Mouse (Mus musculus) midbrain, embryonic 10.5 days (tissue): ENCODE measurements around the gene Gm17304. TPM values are rescaled to one million over a fixed set of nuclear protein-coding genes. Genes with fewer than 3 reads are reported as not detected.

ENCODE experiments used
- DNase-seq: peaks from one replicate; pipeline ENCODE4 v3.0.0-alpha.2; 2017; ENCODE audit warnings: low spot score
- H3K27ac ChIP-seq: fragments of 300-500 bp; sonication (generic); replicated peaks from 2 replicates; pipeline ENCODE4 v1.5.1; 2016; ENCODE audit warnings: mild to moderate bottlenecking
- H3K27me3 ChIP-seq: fragments of 300-500 bp; sonication (generic); 2 replicates; pipeline ENCODE4 v1.6.1; 2016; ENCODE audit warnings: low read depth, mild to moderate bottlenecking; ENCODE audit not compliant: poor library complexity, severe bottlenecking
- H3K36me3 ChIP-seq: fragments of 300-500 bp; sonication (generic); 2 replicates; pipeline ENCODE4 v1.6.1; 2016; ENCODE audit warnings: mild to moderate bottlenecking, moderate library complexity
- H3K4me1 ChIP-seq: fragments of 300-500 bp; sonication (generic); 2 replicates; pipeline ENCODE4 v1.6.1; 2016
- H3K4me3 ChIP-seq: fragments of 300-500 bp; sonication (generic); 2 replicates; pipeline ENCODE4 v1.5.1; 2016; ENCODE audit warnings: mild to moderate bottlenecking, moderate library complexity
- H3K9me3 ChIP-seq: fragments of 300-500 bp; sonication (generic); replicated peaks from 2 replicates; pipeline ENCODE4 v1.6.1; 2016; ENCODE audit warnings: mild to moderate bottlenecking
- WGBS: fragments of 180-500 bp; shearing (Covaris S2); methylation state at CpG from one replicate; pipeline ENCODE4 v1.1.7; 2016; 5-methylcytosine and 5-hydroxymethylcytosine counted together
- polyA plus RNA-seq: library from polyadenylated mRNA; unstranded; fragments of >200 nt; fragmentation: Nextera tagmentation; extraction: Ambion mirVana; gene quantifications from 2 replicates; pipeline ENCODE4 v1.2.1, GENCODE M21; 2016

The Gm17304 gene
- polyA plus RNA-seq, 1 experiment from 2014 or later: not detected

- Histone ChIP-seq H3K36me3 (peaks cover 33% of the 10 kb centered on the region), H3K27ac (no peak overlapping the region), H3K9me3 (no peaks in the 10 kb centered on the region), H3K4me3 (no peak overlapping the region), H3K27me3 (no peaks in the 10 kb centered on the region), H3K4me1 (peaks cover 21% of the 10 kb centered on the region)
- no peak for DNase-seq
Measured at GRCm38 (mm10) chr5:106594388-106594787, 14.5 kb upstream of the Gm17304 start.

DNA sequence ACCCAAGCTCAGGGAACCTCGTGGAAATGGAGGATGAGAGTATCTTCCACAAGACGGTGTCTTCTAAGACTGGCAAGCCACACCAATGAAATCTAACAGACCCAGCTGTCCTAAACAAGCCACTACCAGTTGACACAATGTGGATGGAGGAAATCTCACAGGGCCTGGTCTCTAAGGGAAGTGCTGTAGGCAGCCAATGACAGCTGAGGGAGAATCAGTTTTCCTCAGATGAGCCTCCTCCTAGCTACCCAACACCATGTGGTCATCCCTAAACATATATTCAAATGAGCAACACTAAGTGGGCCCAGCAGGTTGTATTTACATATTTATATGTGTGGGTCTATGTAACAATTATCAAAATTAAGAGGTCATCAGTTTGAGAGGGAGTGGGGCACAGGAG, 11.4 kb upstream of the Gm17304 start:
- Histone ChIP-seq H3K36me3 (peaks cover 31% of the 10 kb centered on the region), H3K9me3 (no peaks in the 10 kb centered on the region), H3K4me1 (peaks cover 31% of the 10 kb centered on the region), H3K27me3 (no peaks in the 10 kb centered on the region), H3K27ac (no peak overlapping the region), H3K4me3 (no peak overlapping the region)
- WGBS: 98% methylated on average over 2 of the region's 2 CpGs
- no peak for DNase-seq

DNA sequence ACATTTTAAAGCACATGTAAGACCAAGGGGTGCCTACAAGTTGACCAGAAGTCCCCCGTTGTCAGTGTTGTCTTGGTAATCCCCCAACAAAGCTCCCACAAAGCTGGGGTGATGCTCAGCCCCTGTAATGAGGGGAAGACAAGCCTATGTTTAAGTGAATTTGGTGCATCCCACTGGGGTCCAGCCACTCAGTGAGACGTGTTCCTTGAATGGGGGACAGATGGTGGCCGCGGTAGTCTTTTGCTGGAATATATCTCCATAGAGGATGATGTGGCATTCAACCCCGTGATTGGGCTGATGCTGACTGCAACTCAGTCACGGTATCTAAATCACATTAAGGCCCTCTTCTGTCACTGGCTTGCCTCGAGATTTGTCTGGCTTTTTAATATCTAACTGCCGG, 9.4 kb upstream of the Gm17304 start:
- H3K36me3 ChIP-seq: peaks cover 28% of the 10 kb centered on the region
- peak overlapping the region; percentile 52; the same call in 1 of the 2 replicates for H3K27ac ChIP-seq
- 79% methylated on average over 8 of the region's 8 CpGs for WGBS
- H3K4me1 ChIP-seq: peaks cover 31% of the 10 kb centered on the region
- H3K27me3 ChIP-seq: no peaks in the 10 kb centered on the region
- peak; percentile 26 for DNase-seq
- H3K4me3 ChIP-seq: no peak overlapping the region
- no peaks in the 10 kb centered on the region for H3K9me3 ChIP-seq

DNA sequence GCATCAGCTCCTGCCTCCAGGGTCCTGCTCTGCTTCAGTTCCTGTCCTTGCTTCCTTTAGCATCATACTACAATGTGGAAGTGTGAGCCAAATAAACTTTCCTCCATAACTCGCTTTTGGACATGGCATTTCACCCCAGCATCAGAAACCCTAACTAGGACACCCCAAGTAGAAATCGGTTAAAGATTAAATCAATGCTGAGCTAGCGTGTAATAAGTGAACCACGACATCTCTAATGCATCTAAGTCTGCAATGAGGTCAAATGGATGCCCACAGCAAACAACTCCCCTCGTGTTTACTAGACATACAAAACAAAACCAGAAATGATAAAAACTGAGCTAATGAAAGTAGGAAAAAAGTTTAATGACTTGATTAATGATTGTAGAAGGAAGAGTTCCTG, 4.5 kb upstream of the Gm17304 start:
- H3K36me3 ChIP-seq: peaks cover 29% of the 10 kb centered on the region
- no peak overlapping the region for H3K4me3 ChIP-seq
- peaks cover 10% of the 10 kb centered on the region; the same call in 1 of the 2 replicates for H3K4me1 ChIP-seq
- H3K9me3 ChIP-seq: no peaks in the 10 kb centered on the region
- H3K27ac ChIP-seq: no peak overlapping the region
- no peaks in the 10 kb centered on the region for H3K27me3 ChIP-seq
- DNase-seq: no peak
- 93% methylated on average over 5 of the region's 5 CpGs for WGBS

DNA sequence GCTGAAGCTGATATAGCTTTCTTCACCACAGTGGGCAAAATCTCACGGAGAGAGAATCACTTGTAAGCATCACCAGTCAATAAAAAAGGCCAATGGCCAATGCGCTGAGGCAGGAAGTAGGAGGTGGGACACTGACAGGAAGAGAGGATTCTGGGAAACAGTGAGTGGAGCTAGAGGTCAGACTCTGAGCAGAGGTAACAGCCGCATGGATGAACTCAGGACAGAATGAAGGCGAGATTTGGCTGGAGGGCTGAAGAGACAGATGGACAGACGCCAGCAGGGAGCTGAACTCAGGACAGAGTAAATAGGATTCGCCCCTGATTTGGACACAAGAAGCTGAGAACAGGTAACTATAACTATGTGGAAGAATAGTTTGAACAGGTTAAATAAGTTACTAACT, 3.8 kb upstream of the Gm17304 start:
- Histone ChIP-seq H3K4me3 (no peak overlapping the region), H3K27ac (no peak overlapping the region), H3K36me3 (peaks cover 27% of the 10 kb centered on the region), H3K9me3 (no peaks in the 10 kb centered on the region), H3K4me1 (peaks cover 3% of the 10 kb centered on the region; the same call in 1 of the 2 replicates), H3K27me3 (no peaks in the 10 kb centered on the region)
- DNase-seq: no peak
- WGBS: 92% methylated on average over 6 of the region's 6 CpGs

DNA sequence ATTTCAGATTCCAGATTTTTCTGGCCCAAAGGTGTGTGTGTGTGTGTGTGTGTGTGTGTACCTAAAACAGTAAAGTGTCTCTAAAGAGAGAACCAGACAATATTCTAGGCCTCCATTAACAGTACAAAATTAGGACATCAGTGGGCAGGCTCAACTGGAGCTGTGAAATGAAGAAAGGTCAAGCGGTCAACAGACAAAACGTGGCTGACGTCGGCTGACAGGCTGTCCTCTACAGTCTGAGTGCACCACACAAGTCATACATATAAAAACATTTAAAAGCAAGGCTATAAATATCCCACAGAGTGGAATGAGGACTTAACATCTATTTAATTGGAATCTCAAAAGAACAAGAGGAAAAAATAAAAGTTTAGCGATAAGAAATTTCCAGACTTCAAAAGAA, 1.8 kb upstream of the Gm17304 start:
- H3K9me3 ChIP-seq: no peaks in the 10 kb centered on the region
- peaks cover 42% of the 10 kb centered on the region for H3K36me3 ChIP-seq
- no peaks in the 10 kb centered on the region for H3K4me1 ChIP-seq
- no peaks in the 10 kb centered on the region for H3K27me3 ChIP-seq
- no peak overlapping the region for H3K4me3 ChIP-seq
- no peak for DNase-seq
- WGBS: 91% methylated on average over 5 of the region's 5 CpGs
- H3K27ac ChIP-seq: no peak overlapping the region

DNA sequence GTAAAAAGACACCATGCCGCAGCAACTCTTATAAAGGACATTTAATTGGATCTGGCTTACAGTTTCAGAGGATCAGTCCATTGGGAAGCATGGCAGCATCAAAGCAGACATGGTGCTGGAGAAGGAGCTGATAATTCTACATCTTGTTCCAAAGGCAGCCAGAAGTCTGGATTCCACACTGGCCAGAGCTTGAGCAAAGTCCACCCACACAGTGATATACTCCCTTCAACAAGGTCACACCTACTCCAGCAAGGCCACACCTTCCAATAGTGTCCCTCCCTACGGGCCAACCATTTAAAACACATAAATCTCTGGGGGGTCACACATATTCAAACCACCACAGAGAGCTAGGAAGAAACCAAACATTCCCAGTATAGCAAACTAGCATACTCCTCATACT, 3.3 kb downstream of the Gm17304 start:
- H3K9me3 ChIP-seq: no peaks in the 10 kb centered on the region
- DNase-seq: no peak
- H3K4me1 ChIP-seq: no peaks in the 10 kb centered on the region
- no peak overlapping the region for H3K4me3 ChIP-seq
- peaks cover 55% of the 10 kb centered on the region for H3K36me3 ChIP-seq
- H3K27ac ChIP-seq: no peak overlapping the region
- 94% methylated on average over 2 of the region's 2 CpGs for WGBS
- no peaks in the 10 kb centered on the region for H3K27me3 ChIP-seq

- H3K36me3 ChIP-seq: peaks cover 60% of the 10 kb centered on the region
- H3K4me3 ChIP-seq: no peak overlapping the region
- WGBS: 89% methylated on average over 7 of the region's 7 CpGs
- no peaks in the 10 kb centered on the region for H3K4me1 ChIP-seq
- no peaks in the 10 kb centered on the region for H3K27me3 ChIP-seq
- no peaks in the 10 kb centered on the region for H3K9me3 ChIP-seq
- no peak for DNase-seq
- H3K27ac ChIP-seq: no peak overlapping the region
Measured at GRCm38 (mm10) chr5:106614570-106614969, 5.7 kb downstream of the Gm17304 start.

DNA sequence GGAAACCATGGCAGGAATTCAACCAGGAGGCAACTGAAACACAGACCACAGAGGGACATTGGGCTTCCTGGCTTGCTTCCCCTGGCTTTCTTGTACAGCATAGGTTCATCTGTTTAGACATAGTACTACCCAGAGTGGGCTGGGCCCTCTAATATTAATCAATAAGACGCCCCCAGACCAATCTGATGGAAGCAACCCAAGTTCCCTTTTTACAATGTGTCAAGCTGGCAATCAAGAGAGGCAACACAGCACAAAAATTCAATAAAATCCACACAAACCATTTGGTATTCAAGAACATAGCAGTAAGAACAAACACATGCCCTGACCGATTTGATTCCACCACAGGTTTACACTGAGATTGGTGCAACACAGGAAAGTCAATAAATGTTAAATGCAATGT, 6.1 kb downstream of the Gm17304 start:
- 93% methylated on average over 2 of the region's 2 CpGs for WGBS
- no peak overlapping the region for H3K4me3 ChIP-seq
- no peak overlapping the region for H3K27ac ChIP-seq
- no peak for DNase-seq
- H3K4me1 ChIP-seq: no peaks in the 10 kb centered on the region
- no peaks in the 10 kb centered on the region for H3K27me3 ChIP-seq
- no peaks in the 10 kb centered on the region for H3K9me3 ChIP-seq
- peaks cover 59% of the 10 kb centered on the region for H3K36me3 ChIP-seq

- H3K4me1 ChIP-seq: no peaks in the 10 kb centered on the region
- H3K4me3 ChIP-seq: no peak overlapping the region
- H3K9me3 ChIP-seq: no peaks in the 10 kb centered on the region
- H3K27me3 ChIP-seq: no peaks in the 10 kb centered on the region
- no peak for DNase-seq
- no peak overlapping the region for H3K27ac ChIP-seq
- 95% methylated on average over 6 of the region's 6 CpGs for WGBS
- H3K36me3 ChIP-seq: peaks cover 67% of the 10 kb centered on the region
Measured at GRCm38 (mm10) chr5:106620446-106620845, 11.5 kb downstream of the Gm17304 start.

DNA sequence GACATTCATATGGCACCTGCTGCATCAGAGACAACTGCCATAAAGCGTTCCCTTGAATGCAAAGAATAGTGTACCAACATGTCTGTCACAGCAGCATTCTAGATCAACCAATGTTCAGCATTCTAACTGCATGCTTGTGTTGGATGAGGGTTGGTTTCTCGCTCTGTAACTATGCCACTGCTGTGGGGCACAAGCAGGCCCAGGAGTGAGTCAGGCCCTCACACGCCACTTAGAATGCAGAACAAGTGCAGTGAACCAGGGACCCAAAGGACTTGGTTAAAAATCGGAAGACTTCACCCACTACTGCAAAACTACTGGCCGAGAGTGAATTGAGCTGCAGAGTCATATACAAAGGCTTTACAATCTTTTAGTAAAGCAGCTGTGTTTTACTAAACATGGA, 13.3 kb downstream of the Gm17304 start:
- Histone ChIP-seq H3K4me1 (no peaks in the 10 kb centered on the region), H3K4me3 (no peak overlapping the region), H3K9me3 (no peaks in the 10 kb centered on the region), H3K27me3 (no peaks in the 10 kb centered on the region), H3K36me3 (peaks cover 67% of the 10 kb centered on the region), H3K27ac (no peak overlapping the region)
- 93% methylated on average over 5 of the region's 5 CpGs for whole genome bisulfite sequencing
- no peak for DNase-seq

DNA sequence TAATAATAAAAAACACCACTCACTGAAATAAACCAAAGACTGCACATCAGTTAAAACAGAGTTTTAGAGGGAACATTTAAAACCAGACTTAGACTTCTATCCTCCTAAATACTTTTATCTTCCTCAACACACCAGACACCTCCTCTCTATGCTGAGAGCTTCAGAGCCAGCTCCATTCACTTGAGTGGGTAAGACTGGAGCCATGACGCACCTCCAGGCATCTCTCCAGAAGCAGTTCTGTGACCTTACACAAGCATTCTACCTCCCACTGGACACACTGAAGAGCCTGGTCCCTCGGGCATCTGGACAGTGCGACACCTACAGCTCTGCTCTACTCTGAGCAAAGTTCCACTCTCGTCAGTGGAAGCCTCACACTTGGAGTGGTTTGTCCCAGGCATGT, 14.4 kb downstream of the Gm17304 start:
- 93% methylated on average over 4 of the region's 4 CpGs for WGBS
- no peak for DNase-seq
- Histone ChIP-seq H3K9me3 (no peaks in the 10 kb centered on the region), H3K4me1 (peaks cover 2% of the 10 kb centered on the region; the same call in 1 of the 2 replicates), H3K27ac (no peak overlapping the region), H3K4me3 (no peak overlapping the region), H3K27me3 (no peaks in the 10 kb centered on the region), H3K36me3 (peaks cover 63% of the 10 kb centered on the region)

- 85% methylated on average over 8 of the region's 8 CpGs for WGBS
- no peak overlapping the region for H3K27ac ChIP-seq
- DNase-seq: no peak
- peaks cover 3% of the 10 kb centered on the region; the same call in 1 of the 2 replicates for H3K4me1 ChIP-seq
- no peaks in the 10 kb centered on the region for H3K9me3 ChIP-seq
- peaks cover 43% of the 10 kb centered on the region for H3K36me3 ChIP-seq
- no peak overlapping the region for H3K4me3 ChIP-seq
- H3K27me3 ChIP-seq: no peaks in the 10 kb centered on the region
Measured at GRCm38 (mm10) chr5:106628369-106629149, 19.7 kb downstream of the Gm17304 start.
